Mouse (Mus musculus) cerebral cortex, adult 2 months (tissue): ENCODE data around the gene Cyb5d1.

Experiments
- WGBS: fragments of 180-500 bp; shearing (Covaris S2); methylation state at CpG from one replicate; pipeline ENCODE4 v1.1.7; 2018; 5-methylcytosine and 5-hydroxymethylcytosine counted together

The Cyb5d1 gene

GRCm38 (mm10) chr11:69404595-69405396 lies 9.4 kb upstream of the Cyb5d1 start:
- WGBS = 87% methylated on average over 23 of the region's 24 CpGs

GRCm38 (mm10) chr11:69403691-69404594 lies 8.5 kb upstream of the Cyb5d1 start:
- WGBS = 88% methylated on average over 37 of the region's 38 CpGs

- WGBS = 84% methylated on average over 12 of the region's 12 CpGs
Measured at GRCm38 (mm10) chr11:69401987-69402386, 6.6 kb upstream of the Cyb5d1 start.

- 13% methylated on average over 22 of the region's 22 CpGs for WGBS
Measured at GRCm38 (mm10) chr11:69401210-69401637, 5.8 kb upstream of the Cyb5d1 start.

- WGBS = 82% methylated on average over 25 of the region's 25 CpGs
Measured at GRCm38 (mm10) chr11:69400083-69400850, 4.8 kb upstream of the Cyb5d1 start.

- 51% methylated on average over 66 of the region's 66 CpGs for WGBS
Measured at GRCm38 (mm10) chr11:69399201-69400082, 4.0 kb upstream of the Cyb5d1 start.

GRCm38 (mm10) chr11:69398486-69399200 lies 3.2 kb upstream of the Cyb5d1 start:
- WGBS = 51% methylated on average over 21 of the region's 21 CpGs

- 20% methylated on average over 16 of the region's 16 CpGs for WGBS
Measured at GRCm38 (mm10) chr11:69398059-69398458, 2.6 kb upstream of the Cyb5d1 start, which contains the start of gene Tmem88. Gene Tmem88, minus strand, starts transcription at chr11:69398234.

- WGBS = 26% methylated on average over 24 of the region's 24 CpGs
Measured at GRCm38 (mm10) chr11:69397581-69398057, 2.2 kb upstream of the Cyb5d1 start.

GRCm38 (mm10) chr11:69396772-69397171 lies 1.3 kb upstream of the Cyb5d1 start:
- WGBS = 25% methylated on average over 11 of the region's 11 CpGs

GRCm38 (mm10) chr11:69395634-69396373 lies 373 bp upstream of the Cyb5d1 start:
- under 1% methylated on average over 48 of the region's 48 CpGs for WGBS

- under 1% methylated on average over 31 of the region's 31 CpGs for WGBS
Measured at GRCm38 (mm10) chr11:69394591-69395167, 752 bp downstream of the Cyb5d1 start.

GRCm38 (mm10) chr11:69390400-69391034 lies 4.9 kb downstream of the Cyb5d1 start:
- 52% methylated on average over 10 of the region's 10 CpGs for WGBS

- 34% methylated on average over 14 of the region's 14 CpGs for WGBS
Measured at GRCm38 (mm10) chr11:69389531-69390399, 5.7 kb downstream of the Cyb5d1 start.

GRCm38 (mm10) chr11:69388680-69389079 lies 6.8 kb downstream of the Cyb5d1 start:
- 86% methylated on average over 4 of the region's 4 CpGs for WGBS

GRCm38 (mm10) chr11:69386758-69387157 lies 8.7 kb downstream of the Cyb5d1 start:
- WGBS = 66% methylated on average over 7 of the region's 7 CpGs

- 77% methylated on average over 6 of the region's 6 CpGs for WGBS
Measured at GRCm38 (mm10) chr11:69384979-69385378, 10.5 kb downstream of the Cyb5d1 start.
